Comparison of ENCODE assay signal across 24 mouse cellular contexts in genomic region chr3:18740344-18740743, GRCm38 (mm10).
DNase-seq lines count a peak whose midpoint lies in the region; ATAC-seq and TF ChIP-seq lines count a peak whose summit lies in the region.
"Had no signal": no experiment of that assay in that cellular context is flagged by ENCODE, and none has a peak within 500 bp of the region (broad histone marks: within the 10 kb centered on the region; RNA-seq: fewer than 3 reads in every experiment).

No protein-coding gene starts in this region.

- H3K9ac ChIP-seq in forebrain, postnatal 0 days: no peak overlapping the region

- H3K36me3 ChIP-seq in C2C12 (ENCODE audit: control insufficient read depth, insufficient read depth): no peaks in the 10 kb centered on the region
- no peaks in the 10 kb centered on the region for H3K36me3 ChIP-seq in forebrain, postnatal 0 days (ENCODE audit: insufficient read depth)
- H3K36me3 ChIP-seq: G1E had no signal

- no peaks in the 10 kb centered on the region for H3K79me2 ChIP-seq in C2C12 (ENCODE audit: control insufficient read depth, insufficient read depth)

- H3K27ac ChIP-seq in forebrain, postnatal 0 days (ENCODE audit: low read depth, low read length): no peak overlapping the region

- no peaks in the 10 kb centered on the region for H3K4me1 ChIP-seq in forebrain, postnatal 0 days (ENCODE audit: insufficient read depth)

- H3K4me2 ChIP-seq in forebrain, postnatal 0 days (ENCODE audit: low read depth): no peak overlapping the region

- H3K79me3 ChIP-seq in C2C12 (ENCODE audit: low read depth): no peaks in the 10 kb centered on the region

- peak; percentile 98 for ATAC-seq in frontal cortex, adult (ENCODE audit: low TSS enrichment)
- ATAC-seq in forebrain, postnatal 0 days: no peak
- ATAC-seq: activated CD4-positive, CD25-positive, alpha-beta regulatory T cell, adult 4 months; CD4-positive, CD25-positive, alpha-beta regulatory T cell, adult 4 months; Patski had no signal

- WGBS in forebrain, postnatal 0 days: 84% methylated on average over 4 of the region's 4 CpGs

- H3K4me3 ChIP-seq in C2C12 (ENCODE audit: insufficient read depth, poor library complexity, severe bottlenecking): no peak overlapping the region
- H3K4me3 ChIP-seq in forebrain, postnatal 0 days (ENCODE audit: low read depth, low read length): no peak overlapping the region

- TF ChIP-seq CTCF in C2C12 (IDR thresholded peaks at IDR 0.05; ENCODE audit: control insufficient read depth, insufficient read depth, insufficient read length): no peak
- no peak for TF ChIP-seq CTCF in forebrain, postnatal 0 days (IDR thresholded peaks at IDR 0.05; ENCODE audit: low read depth)

- no peak overlapping the region for H3ac ChIP-seq in C2C12 (ENCODE audit: control insufficient read depth, insufficient read length, low read depth)

- H3K27me3 ChIP-seq in C2C12 (ENCODE audit: control insufficient read depth, insufficient read depth, insufficient read length): no peaks in the 10 kb centered on the region
- H3K27me3 ChIP-seq in forebrain, postnatal 0 days (ENCODE audit: insufficient read depth, low read length): no peaks in the 10 kb centered on the region
- H3K27me3 ChIP-seq: CH12.LX had no signal

- H3K9me3 ChIP-seq in forebrain, postnatal 0 days (ENCODE audit: low read length): no peaks in the 10 kb centered on the region
- H3K9me3 ChIP-seq: G1E had no signal

- DNase-seq in frontal cortex, postnatal 25 days (ENCODE audit: low spot score in 2 of 2): no peak
- peak; percentile 16 for DNase-seq in right cerebral cortex, adult 18-20 months
- DNase-seq in right cerebral cortex, postnatal 4 days: no peak
- DNase-seq in brain, adult 2 months (ENCODE audit: low read depth, low spot score): peak; percentile 61
- no peak for DNase-seq in embryo, embryonic 10 days (ENCODE audit: low spot score)
- no peak for DNase-seq in forebrain, postnatal 0 days
- DNase-seq: adrenal gland, adult 2 months; adrenal gland, adult 8-10 months; adrenal gland, postnatal 10 days; adrenal gland, postnatal 14 days; adrenal gland, postnatal 25 days; adrenal gland, postnatal 36 days; B cell, adult 2 months; cerebellum, adult 11 months; cerebellum, adult 11-12 months; cerebellum, adult 18-20 months; cerebellum, adult 2 months had no signal

TF ChIP-seq in C2C12, 6 proteins besides CTCF, POLR2A, EP300 and RAD21:
- TF ChIP-seq MAX (IDR thresholded peaks at IDR 0.05): no peak
- peak; percentile 74 for TF ChIP-seq MYOD1 (IDR thresholded peaks at IDR 0.05; ENCODE audit: control insufficient read depth, insufficient read length, low read depth)
TF ChIP-seq in C2C12: peak in this region for 1.

Comparison
In these comparisons a context has a peak if more than half of its experiments do, and no peak if none do; other contexts are left out.
1. DNase-seq: peak in right cerebral cortex, adult 18-20 months (single experiment) and brain, adult 2 months (single experiment); none in frontal cortex, postnatal 25 days (0 of 2), right cerebral cortex, postnatal 4 days (single experiment), embryo, embryonic 10 days (single experiment) and forebrain, postnatal 0 days (single experiment).